Mouse (Mus musculus) hindbrain, embryonic 13.5 days (tissue): ENCODE data around the gene Csde1. TPM values are rescaled to one million over a fixed set of nuclear protein-coding genes. Genes with fewer than 3 reads are reported as not detected.

Experiments
- ATAC-seq: fragments of 200-750 bp; cut with Nextera tagmentation; 2 replicates; pipeline ENCODE4 v1.8.0; 2017; ENCODE audit warnings: moderate TSS enrichment; ENCODE audit not compliant: low FRiP score
- H3K27ac ChIP-seq: fragments of 300-500 bp; sonication (generic); 2 replicates; pipeline ENCODE4 v1.5.1; 2015; ENCODE audit warnings: inconsistent platforms, mild to moderate bottlenecking, moderate library complexity
- H3K27me3 ChIP-seq: fragments of 300-500 bp; sonication (generic); 2 replicates; pipeline ENCODE4 v1.6.1; 2015; ENCODE audit warnings: mild to moderate bottlenecking, inconsistent platforms
- H3K36me3 ChIP-seq: fragments of 300-500 bp; sonication (generic); 2 replicates; pipeline ENCODE4 v1.6.1; 2015; ENCODE audit warnings: mild to moderate bottlenecking, inconsistent platforms
- H3K4me1 ChIP-seq: fragments of 300-500 bp; sonication (generic); replicated peaks from 2 replicates; pipeline ENCODE4 v1.6.1; 2015; ENCODE audit warnings: inconsistent platforms
- H3K4me2 ChIP-seq: fragments of 300-500 bp; sonication (generic); 2 replicates; pipeline ENCODE4 v1.6.1; 2015; ENCODE audit warnings: inconsistent platforms, mild to moderate bottlenecking, moderate library complexity
- H3K4me3 ChIP-seq: fragments of 300-500 bp; sonication (generic); 2 replicates; pipeline ENCODE4 v1.5.1; 2015; ENCODE audit warnings: mild to moderate bottlenecking, inconsistent platforms
- H3K9ac ChIP-seq: fragments of 300-500 bp; sonication (generic); 2 replicates; pipeline ENCODE4 v1.6.1; 2015; ENCODE audit warnings: mild to moderate bottlenecking, inconsistent platforms
- H3K9me3 ChIP-seq: fragments of 300-500 bp; sonication (generic); 2 replicates; pipeline ENCODE4 v1.6.1; 2016; ENCODE audit warnings: inconsistent platforms
- WGBS: fragments of 180-500 bp; shearing (Covaris S2); methylation state at CpG from one replicate; pipeline ENCODE4 v1.1.7; 2015; 5-methylcytosine and 5-hydroxymethylcytosine counted together
- polyA plus RNA-seq: library from polyadenylated mRNA; unstranded; fragments of >200 nt; fragmentation: Nextera tagmentation; extraction: Ambion mirVana; gene quantifications from 2 replicates; pipeline ENCODE4 v1.2.1, GENCODE M21; 2015

The Csde1 gene
- polyA plus RNA-seq, 1 experiment from 2014 or later = 448 TPM

DNA sequence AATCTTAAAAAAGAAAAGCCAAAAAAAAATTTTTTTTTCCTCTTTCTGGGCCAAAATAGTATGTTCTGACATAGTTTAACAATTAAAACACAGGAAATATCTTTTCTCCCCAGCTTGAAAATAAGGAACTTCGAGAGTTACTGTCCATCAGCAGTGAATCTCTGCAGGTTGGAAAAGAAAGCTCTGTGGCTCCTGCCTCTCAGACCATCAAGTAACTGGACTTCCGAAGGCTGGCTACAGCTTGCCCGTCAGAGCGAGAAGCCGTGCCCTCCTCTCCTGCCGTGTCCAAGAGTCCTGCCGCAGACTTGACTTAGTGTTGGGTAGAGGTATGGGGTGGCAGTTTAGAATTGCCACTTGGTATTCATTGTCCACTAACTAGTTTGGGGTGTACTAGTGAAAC lies 18.6 kb upstream of the Csde1 start:
- Histone ChIP-seq H3K4me1 (peaks cover 11% of the 10 kb centered on the region), H3K27me3 (no peaks in the 10 kb centered on the region), H3K36me3 (peaks cover 79% of the 10 kb centered on the region), H3K27ac (no peak overlapping the region), H3K4me2 (no peak overlapping the region), H3K9me3 (0 out of 2 replicates have a peak, but pooled peaks cover 4% of the 10 kb centered on the region), H3K9ac (no peak overlapping the region), H3K4me3 (no peak overlapping the region)
- ATAC-seq = no peak
- WGBS = 97% methylated on average over 7 of the region's 7 CpGs

DNA sequence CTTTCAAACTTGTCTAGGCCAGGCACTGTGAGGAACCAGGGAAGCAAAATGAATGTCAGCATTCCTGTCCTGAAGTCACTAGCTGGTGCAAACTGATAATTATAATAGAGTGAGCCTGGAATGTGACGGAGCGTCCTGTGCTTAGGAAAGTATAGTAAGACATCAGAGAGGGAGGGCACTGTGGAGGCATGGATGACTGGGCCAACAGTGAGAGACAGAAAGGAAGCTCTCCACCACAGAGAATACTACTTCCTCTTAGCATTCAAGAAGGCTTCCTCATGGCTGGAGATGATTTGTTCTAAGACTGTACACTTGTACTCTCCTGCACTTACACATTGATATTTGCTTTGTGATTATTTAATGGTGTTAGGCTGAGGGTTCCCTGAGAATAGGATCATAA lies 2.9 kb upstream of the Csde1 start:
- 86% methylated on average over 2 of the region's 2 CpGs for WGBS
- Histone ChIP-seq H3K27me3 (no peaks in the 10 kb centered on the region), H3K9ac (no peak overlapping the region), H3K27ac (no peak overlapping the region), H3K4me1 (peaks cover 12% of the 10 kb centered on the region), H3K4me2 (no peak overlapping the region), H3K4me3 (no peak overlapping the region), H3K36me3 (no peaks in the 10 kb centered on the region), H3K9me3 (no peaks in the 10 kb centered on the region)
- no peak for ATAC-seq

- peak overlapping the region; percentile 96; the same call in 1 of the 2 replicates for H3K9ac ChIP-seq
- peak overlapping the region; percentile 85 for H3K4me3 ChIP-seq
- peak overlapping the region; percentile 98 for H3K27ac ChIP-seq
- H3K36me3 ChIP-seq = no peaks in the 10 kb centered on the region
- no peaks in the 10 kb centered on the region for H3K27me3 ChIP-seq
- H3K9me3 ChIP-seq = no peaks in the 10 kb centered on the region
- ATAC-seq = no peak
- H3K4me1 ChIP-seq = peaks cover 14% of the 10 kb centered on the region
- 98% methylated on average over 2 of the region's 2 CpGs for WGBS
- peak overlapping the region; percentile 47 for H3K4me2 ChIP-seq
Observed at GRCm38 (mm10) chr3:103019462-103019861, 764 bp upstream of the Csde1 start.

DNA sequence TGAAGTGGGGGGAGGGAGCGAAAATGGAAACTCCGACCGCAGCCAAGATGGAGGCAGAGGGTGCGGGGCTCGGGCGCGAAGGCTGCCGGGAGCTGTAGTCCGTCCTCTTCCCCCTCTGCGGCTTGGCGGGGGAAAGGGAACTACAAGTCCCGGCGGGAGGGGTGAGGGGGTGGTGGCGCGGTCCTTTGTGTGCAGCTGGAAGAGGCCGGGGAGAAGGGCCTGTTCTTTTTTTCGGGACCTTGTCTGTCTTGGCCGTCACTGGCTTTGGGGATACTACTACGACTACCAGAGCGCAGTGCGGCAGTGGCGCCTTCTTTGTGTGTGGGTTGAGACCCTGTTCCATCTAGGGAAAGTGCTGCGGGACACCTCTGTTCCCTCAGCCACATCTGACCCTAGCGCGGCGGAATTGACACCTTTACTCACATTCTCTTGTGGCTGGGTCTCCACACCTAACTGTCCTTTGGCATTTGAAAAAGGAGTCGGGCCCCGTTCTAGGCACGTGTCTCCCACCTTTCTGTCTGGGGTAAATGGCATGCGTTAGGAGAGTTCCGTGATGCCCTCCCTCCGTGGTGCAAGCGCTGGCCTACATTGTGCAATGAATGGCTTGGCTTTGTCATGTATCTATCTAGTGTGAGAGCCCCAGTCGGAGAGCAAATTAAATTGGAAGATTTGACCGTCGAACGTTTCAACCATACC lies 865 bp downstream of the Csde1 start:
- Histone ChIP-seq H3K27ac (peak overlapping the region; percentile 98), H3K36me3 (no peaks in the 10 kb centered on the region), H3K4me2 (peak overlapping the region; percentile 74), H3K4me3 (peak overlapping the region; percentile 85), H3K27me3 (no peaks in the 10 kb centered on the region), H3K9me3 (no peaks in the 10 kb centered on the region), H3K4me1 (peaks cover 14% of the 10 kb centered on the region), H3K9ac (peak overlapping the region; percentile 96)
- peak; percentile 96 for ATAC-seq
- under 1% methylated on average over 35 of the region's 37 CpGs for WGBS

- Histone ChIP-seq H3K36me3 (peaks cover 27% of the 10 kb centered on the region), H3K9ac (no peak overlapping the region), H3K27ac (no peak overlapping the region), H3K27me3 (no peaks in the 10 kb centered on the region), H3K4me2 (no peak overlapping the region), H3K9me3 (no peaks in the 10 kb centered on the region), H3K4me3 (no peak overlapping the region), H3K4me1 (peaks cover 13% of the 10 kb centered on the region)
- no peak for ATAC-seq
- 95% methylated on average over 1 of the region's 1 CpGs for WGBS
Observed at GRCm38 (mm10) chr3:103026174-103026573, 5.9 kb downstream of the Csde1 start.

GRCm38 (mm10) chr3:103040285-103040684 lies 20.1 kb downstream of the Csde1 start:
- Histone ChIP-seq H3K4me2 (no peak overlapping the region), H3K27me3 (no peaks in the 10 kb centered on the region), H3K9me3 (no peaks in the 10 kb centered on the region), H3K27ac (no peak overlapping the region), H3K4me1 (no peaks in the 10 kb centered on the region), H3K36me3 (peaks cover 59% of the 10 kb centered on the region), H3K4me3 (no peak overlapping the region), H3K9ac (no peak overlapping the region)
- ATAC-seq = no peak
- WGBS = 97% methylated on average over 6 of the region's 6 CpGs

GRCm38 (mm10) chr3:103040861-103041379 lies 20.7 kb downstream of the Csde1 start:
- H3K36me3 ChIP-seq = peaks cover 63% of the 10 kb centered on the region
- no peak overlapping the region for H3K27ac ChIP-seq
- no peak for ATAC-seq
- H3K4me3 ChIP-seq = no peak overlapping the region
- no peak overlapping the region for H3K4me2 ChIP-seq
- no peak overlapping the region for H3K9ac ChIP-seq
- WGBS = 95% methylated on average over 1 of the region's 1 CpGs
- H3K9me3 ChIP-seq = no peaks in the 10 kb centered on the region
- H3K27me3 ChIP-seq = no peaks in the 10 kb centered on the region
- no peaks in the 10 kb centered on the region for H3K4me1 ChIP-seq

DNA sequence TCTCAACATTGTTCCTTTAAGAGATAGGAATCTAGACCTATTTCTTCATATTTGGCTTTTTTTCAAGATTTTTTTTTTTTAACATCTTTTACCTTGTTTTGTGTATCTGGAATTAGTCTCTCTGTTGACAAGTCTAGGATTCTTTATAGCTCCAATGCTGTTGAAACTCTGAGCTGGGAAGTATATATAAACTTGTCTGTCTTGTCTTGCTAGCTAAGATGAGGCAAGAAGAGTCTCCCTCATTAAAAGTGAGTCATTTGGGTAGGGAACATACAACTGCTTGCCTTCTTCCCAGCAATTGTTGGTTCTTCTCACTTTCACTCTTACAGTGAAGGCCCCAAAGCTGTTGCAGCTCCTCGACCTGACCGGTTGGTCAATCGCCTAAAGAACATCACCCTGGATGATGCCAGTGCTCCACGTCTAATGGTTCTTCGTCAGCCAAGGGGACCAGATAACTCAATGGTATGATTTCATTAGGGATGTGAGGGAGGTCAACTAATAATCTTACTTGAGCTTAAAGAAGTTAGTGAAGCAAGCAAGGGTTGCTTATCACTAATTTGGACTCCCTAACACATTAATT lies 35.9 kb downstream of the Csde1 start:
- ATAC-seq = no peak
- Histone ChIP-seq H3K27ac (no peak overlapping the region), H3K9me3 (no peaks in the 10 kb centered on the region), H3K4me2 (no peak overlapping the region), H3K9ac (no peak overlapping the region), H3K36me3 (peaks cover 63% of the 10 kb centered on the region), H3K4me3 (no peak overlapping the region), H3K4me1 (peaks cover 15% of the 10 kb centered on the region), H3K27me3 (no peaks in the 10 kb centered on the region)
- 92% methylated on average over 5 of the region's 5 CpGs for WGBS

GRCm38 (mm10) chr3:103057752-103058151 lies 37.5 kb downstream of the Csde1 start:
- peak overlapping the region; percentile 78 for H3K4me2 ChIP-seq
- H3K9me3 ChIP-seq = no peaks in the 10 kb centered on the region
- peak overlapping the region; percentile 94 for H3K27ac ChIP-seq
- peaks cover 65% of the 10 kb centered on the region for H3K36me3 ChIP-seq
- H3K27me3 ChIP-seq = no peaks in the 10 kb centered on the region
- H3K4me3 ChIP-seq = peak overlapping the region; percentile 71
- H3K4me1 ChIP-seq = peaks cover 15% of the 10 kb centered on the region
- under 1% methylated on average over 10 of the region's 10 CpGs for WGBS
- peak overlapping the region; percentile 88 for H3K9ac ChIP-seq
- peak; percentile 70 for ATAC-seq

GRCm38 (mm10) chr3:103058207-103059157 lies 38.3 kb downstream of the Csde1 start, which contains the start of gene Nras:
Gene Nras (plus strand): TSS chr3:103058285.
- peak within 1 kb of the TSS; percentile 88 for H3K9ac ChIP-seq
- H3K4me2 ChIP-seq = peak within 1 kb of the TSS; percentile 78
- H3K36me3 ChIP-seq = peaks cover 67% of the 10 kb centered on the region
- no peaks in the 10 kb centered on the region for H3K9me3 ChIP-seq
- WGBS = 4% methylated on average over 46 of the region's 46 CpGs
- H3K4me3 ChIP-seq = peak within 1 kb of the TSS; percentile 71
- peaks cover 15% of the 10 kb centered on the region for H3K4me1 ChIP-seq
- H3K27me3 ChIP-seq = no peaks in the 10 kb centered on the region
- ATAC-seq = peak; percentile 99
- peak within 1 kb of the TSS; percentile 94 for H3K27ac ChIP-seq

GRCm38 (mm10) chr3:103066927-103067326 lies 46.7 kb downstream of the Csde1 start:
- H3K36me3 ChIP-seq = peaks cover 67% of the 10 kb centered on the region
- H3K9ac ChIP-seq = no peak overlapping the region
- no peak overlapping the region for H3K4me2 ChIP-seq
- H3K4me3 ChIP-seq = no peak overlapping the region
- no peaks in the 10 kb centered on the region for H3K27me3 ChIP-seq
- ATAC-seq = no peak
- no peaks in the 10 kb centered on the region for H3K4me1 ChIP-seq
- 96% methylated on average over 8 of the region's 8 CpGs for WGBS
- H3K27ac ChIP-seq = no peak overlapping the region
- no peaks in the 10 kb centered on the region for H3K9me3 ChIP-seq

- 94% methylated on average over 6 of the region's 6 CpGs for WGBS
- H3K4me3 ChIP-seq = no peak overlapping the region
- no peak for ATAC-seq
- no peaks in the 10 kb centered on the region for H3K9me3 ChIP-seq
- no peak overlapping the region for H3K27ac ChIP-seq
- no peaks in the 10 kb centered on the region for H3K4me1 ChIP-seq
- H3K36me3 ChIP-seq = peaks cover 46% of the 10 kb centered on the region
- no peak overlapping the region for H3K4me2 ChIP-seq
- H3K27me3 ChIP-seq = no peaks in the 10 kb centered on the region
- no peak overlapping the region for H3K9ac ChIP-seq
Observed at GRCm38 (mm10) chr3:103068971-103069370, 48.7 kb downstream of the Csde1 start.
